Mouse (Mus musculus) frontal cortex, adult (tissue): ENCODE data around the gene Setd2.

Experiments used
- ATAC-seq: cut with Nextera tagmentation; 2 replicates; pipeline ENCODE4 v1.9.2; 2017; ENCODE audit warnings: mild to moderate bottlenecking, moderate library complexity, mixed read lengths; ENCODE audit not compliant: low TSS enrichment

Setd2 gene

DNA sequence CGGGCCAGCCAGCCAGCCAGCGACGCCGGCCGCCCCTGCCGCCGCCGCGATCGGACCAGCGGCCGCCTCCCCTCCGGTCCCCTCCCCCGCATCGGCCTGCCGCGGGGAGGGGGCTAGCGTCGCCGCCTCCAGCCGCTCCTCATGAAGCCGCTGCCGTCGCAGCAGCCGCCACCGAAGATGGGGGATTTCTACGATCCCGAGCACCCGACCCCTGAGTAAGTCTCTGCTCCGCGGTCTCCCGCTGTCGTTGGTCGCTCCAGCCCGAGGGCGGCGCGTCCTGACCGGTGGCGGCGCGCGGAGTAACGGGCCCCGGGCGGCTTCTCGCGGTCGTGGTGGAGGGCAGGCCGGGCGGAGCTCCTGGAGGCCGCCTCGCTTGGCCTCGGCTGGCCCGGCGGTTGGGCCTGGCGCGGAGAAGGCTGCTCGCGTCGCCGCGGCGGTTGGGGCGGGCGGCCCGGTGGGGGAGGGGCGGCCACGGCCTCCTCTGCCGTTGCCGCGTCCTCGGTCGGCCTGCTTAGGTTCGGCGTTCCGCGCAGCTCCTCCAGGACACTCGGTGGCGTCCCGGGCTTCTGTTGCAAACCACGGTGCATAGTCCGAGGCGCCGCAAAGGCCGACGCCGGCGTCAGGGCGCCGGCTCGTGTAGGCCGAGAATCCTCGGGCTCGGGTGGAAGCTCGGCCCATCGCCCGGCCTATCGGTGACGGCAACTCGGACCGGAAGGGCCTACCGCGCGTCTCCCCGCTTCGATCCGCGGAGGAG is at the start of gene Setd2:
Setd2 (plus strand) TSS at position 60 of the 754 bp plus-strand sequence.
- peak; percentile 44 for ATAC-seq

DNA sequence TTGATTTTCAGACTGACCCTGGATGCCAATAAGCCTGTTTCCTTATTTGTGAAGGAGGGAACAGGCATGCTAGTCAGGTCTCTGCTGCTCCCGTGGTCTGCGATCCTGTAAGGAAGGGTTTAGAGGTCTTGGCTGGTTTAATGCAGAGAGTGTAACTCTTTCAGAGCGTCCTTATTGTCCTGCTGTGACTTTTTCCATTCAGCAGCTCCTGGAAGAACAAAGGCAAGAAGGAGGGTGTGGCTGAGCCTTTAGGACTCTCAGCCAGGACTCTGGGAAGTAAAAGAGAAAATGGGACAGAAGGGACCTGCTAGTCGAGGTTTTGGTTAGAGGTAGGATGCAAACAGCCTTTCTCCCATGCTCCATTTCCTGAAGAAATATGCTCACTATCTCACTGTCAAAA is 43.6 kb upstream of the Setd2 start:
- ATAC-seq, result no peak

DNA sequence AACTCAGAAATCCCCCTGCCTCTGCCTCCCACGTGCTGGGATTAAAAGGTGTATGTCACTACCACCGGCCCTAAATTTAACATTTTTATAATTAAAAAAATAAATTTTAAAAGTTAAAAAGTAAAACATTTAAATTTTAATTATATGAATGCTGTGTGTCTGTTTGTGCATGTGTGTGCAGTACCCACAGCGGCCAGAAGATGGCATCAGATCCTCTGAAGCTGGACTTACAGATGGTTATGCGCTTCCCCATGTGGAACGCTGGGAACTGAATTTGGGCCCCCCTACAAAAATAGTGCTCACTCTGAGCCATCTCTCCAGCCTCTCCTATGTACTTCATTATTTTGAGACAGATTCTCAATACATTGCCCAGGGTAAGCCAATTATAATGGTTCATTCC is 41.5 kb upstream of the Setd2 start:
- ATAC-seq, result no peak

DNA sequence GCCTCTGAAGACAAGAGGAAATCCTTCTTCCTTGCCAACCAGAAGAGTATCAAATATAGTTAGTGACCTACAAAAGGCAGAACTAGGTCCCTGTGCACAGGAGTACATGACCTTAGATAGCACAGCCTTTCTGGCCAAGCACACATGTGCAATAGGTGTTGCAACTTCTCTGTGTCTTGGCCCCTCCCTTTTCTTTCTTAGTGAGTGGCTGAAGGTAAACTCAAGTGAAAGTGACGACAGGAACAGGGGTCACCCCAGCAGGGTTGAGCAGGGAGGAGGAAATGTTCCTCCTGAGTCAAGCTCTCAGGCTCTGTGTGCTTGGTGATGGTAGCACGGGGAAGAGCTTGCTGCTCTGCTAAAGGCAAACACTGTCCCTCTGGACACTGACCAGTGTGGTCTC is 6.7 kb upstream of the Setd2 start:
- no peak for ATAC-seq

- no peak for ATAC-seq
These were observed 3.2 kb upstream of the Setd2 start for GRCm38 (mm10) chr9:110529002-110529737.

DNA sequence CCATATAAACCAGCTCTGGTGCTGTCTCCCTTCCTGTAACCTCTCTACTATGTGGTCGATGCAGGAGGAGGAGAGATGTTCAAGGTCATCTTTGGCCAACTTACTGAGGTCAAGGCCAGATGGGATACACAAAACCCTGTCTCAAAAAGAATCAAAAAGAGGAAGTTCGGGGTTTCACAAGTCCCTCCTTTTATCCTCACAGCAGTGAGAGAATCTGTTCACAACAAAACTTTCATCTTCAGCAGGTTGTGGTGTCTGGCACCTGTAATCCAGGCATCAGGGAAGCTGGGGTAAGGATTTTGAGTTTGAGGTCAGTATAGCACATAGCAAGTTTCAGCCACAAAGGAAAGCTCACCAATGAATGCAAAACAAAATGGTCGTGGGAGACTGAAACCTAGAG is 1.7 kb upstream of the Setd2 start:
- no peak for ATAC-seq

DNA sequence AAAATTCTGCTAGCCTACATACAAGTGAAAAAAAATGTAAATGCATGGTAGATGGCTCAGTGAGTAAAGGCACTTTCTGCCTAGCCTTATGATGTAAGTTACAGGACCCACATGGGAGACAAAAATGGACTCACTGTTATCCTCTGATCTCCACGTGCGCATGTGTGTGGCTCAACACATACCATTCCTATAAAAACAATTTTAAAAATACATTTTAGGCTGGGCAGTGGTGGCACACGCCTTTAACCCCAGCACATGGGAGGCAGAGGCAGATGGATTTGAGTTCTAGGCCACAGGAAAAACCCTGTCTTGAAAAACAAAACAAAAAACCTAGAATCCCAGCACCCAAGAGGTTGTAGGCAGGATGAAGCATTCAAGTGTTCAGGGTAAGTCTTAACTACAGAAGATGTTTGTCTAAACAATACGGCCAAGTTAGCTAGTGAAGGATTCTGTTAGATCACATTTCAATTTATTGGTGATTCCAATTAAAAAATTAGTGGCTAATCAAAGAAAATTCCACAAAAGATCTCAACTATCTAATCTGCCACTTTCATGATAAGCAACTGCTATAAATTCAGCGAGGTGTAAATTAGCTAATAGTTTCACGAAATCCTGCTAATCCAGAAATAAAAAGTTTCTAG is 1.1 kb upstream of the Setd2 start:
- no peak for ATAC-seq

DNA sequence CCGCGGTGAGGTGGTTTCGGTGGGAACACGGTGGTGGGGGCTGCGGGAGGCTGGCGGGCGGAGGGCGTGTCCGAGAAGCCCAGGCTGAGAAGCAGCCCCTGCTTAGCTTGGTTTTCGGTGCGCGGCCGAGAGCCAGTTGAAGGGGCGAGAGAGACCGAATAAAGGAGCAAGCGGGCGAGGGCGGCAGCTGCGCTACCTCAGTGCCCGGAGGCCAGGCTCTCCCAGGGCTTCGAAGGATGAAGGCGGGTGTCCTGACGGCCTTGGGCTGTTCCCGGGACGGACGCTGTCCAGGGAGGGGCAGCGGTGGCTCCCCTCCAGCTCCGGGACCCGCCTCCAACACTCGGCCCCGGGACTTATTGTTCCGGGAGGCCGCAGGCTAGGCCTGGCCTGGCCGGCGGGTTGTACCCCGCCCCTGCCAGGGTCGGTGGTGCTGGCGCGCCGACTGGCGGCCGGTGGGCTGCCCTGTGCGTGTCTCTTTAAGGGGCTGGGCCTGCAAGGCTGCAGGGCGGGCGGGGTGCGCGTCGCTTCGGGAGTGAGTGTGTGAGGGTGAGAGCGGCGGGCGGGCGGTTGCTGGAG is 395 bp upstream of the Setd2 start:
- ATAC-seq, result peak; percentile 95

GRCm38 (mm10) chr9:110533645-110534044 is 1.2 kb downstream of the Setd2 start:
- ATAC-seq, result no peak

DNA sequence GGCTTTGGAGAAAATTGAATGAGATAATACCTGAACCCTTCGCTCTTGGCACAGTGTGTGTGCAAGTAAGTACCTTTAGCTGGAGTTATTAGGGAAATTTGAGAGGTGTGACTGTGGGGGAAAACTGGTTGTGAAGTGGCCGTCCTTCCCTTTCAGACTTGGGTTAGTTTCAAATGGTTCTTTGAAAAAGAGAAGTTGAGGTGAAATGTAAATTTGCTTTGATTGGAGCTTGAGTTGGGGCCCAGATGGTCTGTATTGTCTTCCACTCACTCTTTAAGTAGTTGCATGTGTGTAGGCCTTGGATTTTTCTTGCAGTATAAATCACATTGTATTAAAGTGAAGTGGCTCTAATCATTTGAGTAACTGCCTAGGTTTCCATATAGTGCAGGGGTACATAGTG is 2.7 kb downstream of the Setd2 start:
- no peak for ATAC-seq

DNA sequence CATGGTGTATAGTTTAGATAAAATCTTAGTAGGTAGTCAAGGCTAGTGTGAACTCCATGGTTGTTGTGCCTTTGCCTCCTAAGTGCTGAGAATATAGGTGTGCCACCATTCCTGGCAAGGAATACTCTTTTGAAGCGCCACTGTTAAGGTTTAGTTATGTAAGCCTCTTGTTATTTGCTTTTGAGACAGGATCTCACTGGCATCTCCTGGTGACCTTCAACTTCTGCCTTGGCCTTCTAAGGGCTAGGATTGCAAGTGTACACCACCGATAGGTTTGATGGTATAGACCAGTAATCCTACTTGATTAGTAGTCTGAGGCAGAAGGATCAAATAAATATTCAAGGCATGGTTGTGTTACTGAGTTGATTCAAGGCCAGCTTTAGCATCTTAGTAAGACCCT is 4.2 kb downstream of the Setd2 start:
- ATAC-seq, result no peak

DNA sequence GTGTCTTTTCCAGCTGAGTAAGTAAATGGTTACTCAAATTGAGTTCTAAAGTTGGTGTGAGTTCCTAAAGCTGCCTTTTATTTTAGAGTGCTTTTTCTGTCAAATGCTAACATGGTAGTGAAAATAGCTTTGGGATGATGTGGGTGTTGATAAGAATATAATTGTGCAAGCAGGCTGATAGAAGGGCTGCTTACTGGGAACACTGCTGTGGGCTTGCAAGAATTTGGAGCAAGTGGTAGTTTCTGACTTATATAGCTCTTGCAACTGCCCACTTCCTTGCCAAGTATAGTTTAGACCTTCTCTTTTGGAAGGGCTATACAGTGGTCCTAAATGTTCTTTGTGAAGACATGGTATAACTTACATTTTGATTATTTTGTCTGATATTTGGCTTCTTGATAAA is 6.1 kb downstream of the Setd2 start:
- peak; percentile 90 for ATAC-seq

GRCm38 (mm10) chr9:110541988-110542387 is 9.6 kb downstream of the Setd2 start:
- no peak for ATAC-seq

DNA sequence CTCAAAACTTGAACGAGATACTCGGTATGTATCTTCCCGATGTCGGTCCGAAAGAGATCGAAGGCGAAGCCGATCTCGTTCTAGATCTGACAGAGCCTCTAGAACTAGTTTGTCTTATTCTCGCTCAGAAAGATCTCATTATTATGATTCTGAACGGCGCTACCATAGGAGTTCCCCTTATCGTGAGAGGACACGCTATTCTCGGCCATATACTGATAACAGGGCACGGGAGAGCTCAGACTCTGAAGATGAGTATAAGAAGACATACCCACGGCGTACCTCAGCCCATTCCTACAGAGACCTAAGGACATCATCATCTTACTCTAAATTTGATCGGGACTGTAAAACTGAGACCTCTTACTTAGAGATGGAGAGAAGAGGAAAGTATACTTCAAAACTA is 15.9 kb downstream of the Setd2 start:
- ATAC-seq, result no peak

- ATAC-seq, result no peak
These were observed 35.9 kb downstream of the Setd2 start for GRCm38 (mm10) chr9:110568309-110568708.

GRCm38 (mm10) chr9:110582161-110582560 is 49.8 kb downstream of the Setd2 start:
- ATAC-seq, result no peak

DNA sequence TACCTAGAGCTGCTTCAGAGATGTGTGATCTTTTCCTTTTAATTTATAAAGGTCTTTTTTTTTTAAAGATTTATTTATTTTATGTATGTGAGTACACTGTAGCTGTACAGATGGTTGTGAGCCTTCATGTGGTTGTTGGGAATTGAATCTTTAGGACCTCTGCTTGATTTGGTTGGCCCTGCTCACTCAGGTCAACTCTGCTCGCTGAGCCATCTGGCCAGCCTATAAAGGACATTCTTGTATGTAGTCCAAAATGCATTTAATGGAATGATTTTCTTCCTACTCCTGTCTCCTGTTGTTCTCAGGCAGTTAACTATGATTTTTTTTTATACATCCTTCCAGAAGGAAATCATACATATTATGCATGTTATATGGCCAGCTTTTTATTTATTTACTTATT is 51.1 kb downstream of the Setd2 start:
- ATAC-seq, result no peak

DNA sequence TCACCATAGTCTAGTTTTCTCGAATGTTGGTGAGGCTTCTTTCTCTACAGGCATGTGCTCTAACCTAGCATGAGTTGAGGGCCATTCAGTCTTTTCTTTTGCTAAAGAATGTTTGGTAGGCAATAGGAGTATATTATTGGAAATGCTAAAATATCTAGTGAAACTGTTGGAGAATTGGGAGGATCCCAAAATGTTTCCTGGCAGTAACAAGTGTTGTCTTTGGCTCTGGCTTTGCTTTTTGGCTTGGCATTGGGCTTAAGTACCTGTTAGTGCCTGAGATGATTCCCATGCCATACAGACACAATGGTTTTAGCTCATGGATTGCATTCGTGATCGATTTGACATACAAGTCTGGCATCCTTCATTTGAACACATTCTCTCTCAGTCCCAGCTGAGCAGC is 79.1 kb downstream of the Setd2 start:
- no peak for ATAC-seq

DNA sequence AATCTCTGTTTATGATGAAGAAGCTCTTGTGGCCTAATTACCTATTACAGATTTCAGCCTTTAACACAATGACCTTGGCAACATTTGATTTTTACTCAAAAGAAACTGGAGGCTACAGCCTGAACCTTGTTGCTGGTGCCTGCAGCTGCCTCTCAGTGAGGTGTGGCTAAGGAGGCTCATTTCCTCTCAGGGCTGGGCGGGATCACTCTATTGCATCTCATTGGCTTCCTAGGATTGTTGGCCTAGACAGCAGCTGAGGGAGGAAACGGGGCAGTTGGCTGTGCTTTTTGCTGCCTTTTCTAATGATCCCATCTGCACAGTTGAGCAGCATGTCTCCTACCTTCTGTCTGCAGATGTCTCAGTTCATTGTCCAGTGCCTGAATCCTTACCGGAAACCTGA is 84.7 kb downstream of the Setd2 start:
- no peak for ATAC-seq

DNA sequence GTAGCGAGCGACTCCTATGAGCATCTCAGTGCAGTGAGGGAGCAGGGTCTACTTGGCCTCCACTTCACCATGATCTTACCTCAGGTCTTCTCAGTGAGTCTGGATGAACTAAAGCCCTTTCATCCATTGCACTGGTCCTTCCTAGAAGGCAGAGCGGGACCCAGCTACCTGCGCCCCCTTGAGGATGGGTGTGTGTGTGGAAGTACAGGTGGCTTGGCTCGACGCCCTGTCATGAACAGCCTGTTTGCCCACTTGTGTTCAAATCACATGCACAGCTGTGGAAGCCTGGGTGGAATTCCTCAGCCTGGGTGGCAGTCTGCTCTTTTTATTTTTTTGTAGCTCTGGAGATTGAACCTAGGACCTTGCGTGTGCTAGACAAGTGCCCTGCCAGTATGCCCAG is 87.8 kb downstream of the Setd2 start:
- no peak for ATAC-seq

DNA sequence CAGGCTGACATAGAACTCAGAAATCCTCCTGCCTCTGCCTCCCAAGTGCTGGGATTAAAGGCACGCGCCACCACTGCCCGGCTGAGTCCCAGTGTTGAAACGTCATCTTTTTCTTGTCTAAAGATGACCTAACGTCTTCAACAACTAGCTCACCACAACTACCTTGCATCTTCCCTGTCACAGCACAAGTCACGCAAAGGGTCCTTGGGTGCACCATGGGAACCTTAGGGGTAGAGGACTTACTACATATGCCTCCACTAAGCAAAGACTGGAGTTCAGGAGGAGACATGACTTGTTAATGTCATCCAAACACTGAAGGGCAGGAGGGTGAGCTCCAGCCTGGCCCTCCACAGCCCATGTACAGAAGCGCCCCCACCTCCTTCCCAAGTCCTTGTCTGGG is 88.3 kb downstream of the Setd2 start:
- no peak for ATAC-seq

- no peak for ATAC-seq
These were observed 90.3 kb downstream of the Setd2 start for GRCm38 (mm10) chr9:110622621-110623219.
